Mouse (Mus musculus) embryo, embryonic 10 days (tissue): ENCODE results near the gene Slc12a1.
"Not testable (repeated sequence)": the region's sequence is repeated elsewhere in the genome, so short reads cannot be mapped to it uniquely, and the experiment has no call there.

Source experiments
- DNase-seq: peaks from one replicate; pipeline ENCODE4 v3.0.0-alpha.2; 2015; ENCODE audit warnings: low spot score

The Slc12a1 gene

GRCm38 (mm10) chr2:125152388-125152787 is at the start of gene Slc12a1:
Slc12a1 (plus strand) TSS chr2:125152505.
- no peak for DNase-seq

DNA sequence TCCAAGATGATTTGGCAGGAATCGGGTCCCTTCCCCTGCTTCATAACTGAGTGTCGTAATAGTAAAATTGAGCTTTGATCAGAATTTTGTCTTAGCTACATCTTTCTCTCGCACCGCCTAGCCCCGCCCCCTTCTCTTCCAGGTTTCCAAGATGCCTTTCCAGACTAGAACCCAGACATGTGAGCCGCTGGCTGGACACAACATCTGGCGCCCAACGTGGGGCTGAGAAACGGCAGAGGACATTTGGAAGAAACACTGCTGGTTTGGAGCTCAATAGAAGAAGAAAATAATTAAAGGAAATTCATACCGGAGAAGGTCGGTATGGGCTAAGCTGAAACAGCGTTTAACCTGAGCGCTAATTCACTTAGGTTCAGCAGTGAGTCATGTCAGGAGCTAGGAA is 47.8 kb upstream of the Slc12a1 start:
- DNase-seq, result not testable (repeated sequence)

GRCm38 (mm10) chr2:125106536-125106935 is 45.8 kb upstream of the Slc12a1 start:
- not testable (repeated sequence) for DNase-seq

- no peak for DNase-seq
Observed at GRCm38 (mm10) chr2:125119381-125120110, 32.8 kb upstream of the Slc12a1 start.

DNA sequence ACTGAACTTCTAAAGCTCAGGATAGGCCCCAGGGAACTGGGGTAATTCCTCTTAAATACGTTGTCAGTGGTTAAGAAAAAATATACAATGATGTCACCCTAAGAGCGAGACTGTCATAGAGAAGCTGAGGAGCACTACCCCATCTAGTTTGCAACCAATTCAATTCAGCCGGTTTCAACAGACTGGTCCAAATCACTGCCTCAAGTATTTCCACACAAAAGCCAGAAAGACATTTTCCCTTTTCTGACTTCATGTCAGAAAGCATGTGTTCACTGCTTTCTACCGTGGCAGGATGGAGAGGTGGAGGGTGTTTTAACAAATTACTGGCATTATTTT is 30.0 kb upstream of the Slc12a1 start:
- no peak for DNase-seq

GRCm38 (mm10) chr2:125122624-125123476 is 29.5 kb upstream of the Slc12a1 start:
- peak; percentile 36 for DNase-seq

DNA sequence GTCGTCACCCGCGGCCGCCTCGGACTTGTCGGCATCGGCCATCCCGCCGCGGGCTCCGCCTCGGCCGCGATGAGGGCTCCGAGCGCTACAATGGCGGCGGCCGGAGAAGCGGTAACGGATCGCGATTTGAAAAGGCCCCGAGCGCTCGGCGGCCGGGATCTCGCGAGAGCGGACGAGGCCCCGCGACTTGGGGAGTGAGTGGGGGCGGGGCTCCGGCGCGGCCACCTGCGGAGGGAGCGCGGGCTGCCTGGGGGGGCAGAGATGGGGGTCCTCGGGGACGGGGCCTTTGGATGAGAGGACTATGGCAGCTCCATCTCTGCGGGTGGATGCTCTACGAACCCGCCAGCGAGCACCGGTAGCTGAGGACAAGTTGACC is 28.8 kb upstream of the Slc12a1 start, which contains the start of gene Myef2:
Gene Myef2 (minus strand): TSS at position 185 of the 376 bp plus-strand sequence.
- peak; percentile 81 for DNase-seq

DNA sequence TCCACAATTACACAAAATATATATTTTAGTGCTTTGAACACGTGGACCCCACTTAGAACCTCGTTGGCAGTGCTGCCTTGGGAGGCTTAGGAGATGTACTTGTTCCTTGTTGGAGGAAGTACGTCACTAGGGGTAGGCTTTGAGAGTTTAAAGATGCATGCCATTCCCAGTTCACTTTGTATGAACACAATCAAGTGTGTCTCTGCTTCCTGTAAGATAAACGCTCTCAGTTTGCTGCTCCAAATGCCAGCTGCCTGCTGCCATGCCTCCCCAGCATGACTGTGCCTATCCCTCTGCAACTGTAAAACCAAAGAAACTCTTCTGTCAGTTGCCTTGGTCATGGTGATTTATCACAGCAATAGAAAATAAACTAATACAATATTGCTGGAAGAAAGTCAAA is 26.5 kb upstream of the Slc12a1 start:
- DNase-seq, result no peak

GRCm38 (mm10) chr2:125126792-125127191 is 25.5 kb upstream of the Slc12a1 start:
- DNase-seq, result no peak

GRCm38 (mm10) chr2:125134113-125134512 is 18.2 kb upstream of the Slc12a1 start:
- DNase-seq, result no peak

DNA sequence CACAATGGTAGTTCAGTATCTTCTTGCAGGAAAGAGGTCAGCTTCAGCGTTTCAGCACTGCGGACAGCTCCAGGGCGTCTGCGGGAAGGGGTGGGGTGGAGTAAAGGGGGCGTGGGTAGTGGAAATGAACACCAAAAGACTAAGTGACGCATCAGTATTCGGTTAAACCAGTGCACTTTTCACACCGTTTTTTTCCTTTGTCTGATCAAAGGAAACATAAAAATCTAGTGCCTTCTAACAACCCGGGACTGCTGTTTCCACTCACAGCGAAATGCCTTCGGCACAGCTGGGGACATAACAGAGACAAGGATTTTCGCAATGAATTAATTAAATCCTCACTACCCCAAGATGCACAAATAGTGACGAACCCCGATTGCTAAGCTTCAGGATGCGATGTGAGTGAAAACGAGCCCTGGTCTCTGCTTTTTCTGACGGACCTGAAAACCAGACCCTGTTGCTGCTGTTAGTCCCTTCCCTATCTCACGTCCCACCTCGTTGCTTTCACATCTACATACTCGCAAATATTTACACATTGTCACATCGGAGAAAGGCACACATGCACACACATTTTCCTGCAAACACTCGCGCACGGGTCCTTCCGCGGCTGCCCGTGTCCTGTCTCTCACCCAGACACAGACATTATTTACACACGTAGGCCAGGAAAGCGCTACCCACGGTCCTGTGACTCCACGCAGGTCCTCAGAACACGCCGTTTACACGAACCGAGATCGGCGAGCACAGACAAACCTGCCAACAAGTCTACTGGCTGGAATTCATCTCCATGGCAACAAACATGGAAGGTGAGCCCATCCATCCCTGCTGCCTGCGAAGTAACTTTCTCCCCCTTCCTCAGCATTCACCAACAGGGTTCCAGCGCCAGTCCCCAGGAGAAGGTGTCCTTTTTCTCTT is 16.1 kb upstream of the Slc12a1 start, which contains the start of gene Ctxn2:
Gene Ctxn2 (plus strand): TSS at position 790 of the 909 bp plus-strand sequence.
- DNase-seq, result peak; percentile 87

DNA sequence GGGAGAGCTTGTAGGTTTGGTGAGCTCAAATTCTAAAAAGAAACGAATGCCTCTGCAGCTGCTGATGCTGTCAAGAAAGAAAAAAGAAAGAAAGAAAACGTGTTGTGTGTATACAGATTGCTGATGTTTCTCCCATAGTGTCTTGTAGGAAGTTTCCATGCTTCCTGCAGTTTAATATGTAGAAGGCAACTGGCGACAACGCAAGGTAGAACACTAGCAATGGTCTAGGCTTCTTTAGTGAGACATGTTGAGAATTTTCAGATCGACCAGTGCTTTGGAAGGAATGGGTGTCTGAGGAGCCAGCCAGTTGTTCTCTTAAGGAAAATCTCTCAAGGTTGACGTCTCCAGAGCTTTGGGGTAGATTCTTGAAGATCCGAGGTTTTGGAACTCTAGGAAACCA is 15.5 kb upstream of the Slc12a1 start:
- no peak for DNase-seq

- no peak for DNase-seq
Observed at GRCm38 (mm10) chr2:125142336-125142735, 10.0 kb upstream of the Slc12a1 start.

GRCm38 (mm10) chr2:125154294-125154693 is 2.0 kb downstream of the Slc12a1 start:
- DNase-seq, result no peak

DNA sequence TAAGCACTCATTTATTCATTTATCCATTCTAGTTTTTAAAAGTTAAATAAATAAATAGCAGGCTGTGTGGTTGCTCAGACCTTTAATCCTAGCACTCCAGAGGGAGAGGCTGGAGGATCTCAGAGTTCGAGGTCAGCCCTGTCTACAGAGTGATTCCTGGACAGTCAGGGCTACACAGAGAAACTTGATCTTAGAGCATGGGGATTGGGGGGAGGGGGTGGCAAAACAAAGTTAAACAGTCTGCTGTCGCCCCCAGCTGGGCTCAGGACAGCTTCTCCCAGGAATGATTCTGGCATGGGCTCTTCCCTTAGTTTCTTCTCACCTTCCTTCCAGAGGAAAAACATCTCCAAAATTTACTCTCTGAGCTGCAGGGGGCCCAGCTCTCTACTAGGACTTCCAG is 3.2 kb downstream of the Slc12a1 start:
- peak; percentile 58 for DNase-seq

DNA sequence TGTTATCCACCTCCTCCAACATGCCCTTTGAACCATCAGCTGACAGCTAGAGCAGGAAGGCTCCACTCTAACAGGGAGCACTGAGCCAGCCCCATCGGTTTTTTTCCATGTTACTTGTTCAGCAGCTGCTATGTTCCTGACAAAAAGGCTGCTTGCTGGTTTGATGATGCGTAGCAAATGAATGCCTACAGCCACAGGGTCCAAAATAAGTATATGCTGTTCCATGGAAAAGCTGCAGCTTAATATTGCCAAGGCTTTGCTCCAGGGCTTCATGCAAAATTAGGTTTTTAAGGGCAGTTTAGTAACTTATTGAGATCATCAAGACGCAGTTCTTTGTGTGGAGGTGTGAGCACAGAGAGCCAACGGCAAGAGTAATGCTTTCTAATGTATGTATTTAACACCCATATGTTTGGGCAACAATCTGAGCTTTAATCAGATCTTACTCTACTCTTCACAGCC is 9.7 kb downstream of the Slc12a1 start:
- no peak for DNase-seq

- DNase-seq, result no peak
Observed at GRCm38 (mm10) chr2:125178225-125178798, 26.0 kb downstream of the Slc12a1 start.

DNA sequence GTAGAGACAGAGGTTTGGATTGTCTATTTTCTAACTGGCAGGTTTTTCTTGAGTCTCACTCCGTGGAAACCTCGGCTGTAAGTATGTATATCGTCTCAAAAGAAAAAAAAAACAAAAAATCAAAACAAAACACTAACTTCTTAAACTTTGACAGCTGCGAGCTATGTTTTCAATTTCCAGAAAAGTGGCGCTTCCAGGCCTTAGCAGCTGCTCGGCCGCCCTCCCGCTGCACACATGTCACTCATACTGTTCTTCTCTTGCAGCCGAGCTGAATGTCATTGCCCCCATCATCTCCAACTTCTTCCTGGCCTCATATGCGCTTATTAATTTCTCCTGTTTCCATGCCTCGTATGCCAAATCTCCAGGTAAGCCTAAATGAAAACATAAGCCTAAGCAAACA is 35.6 kb downstream of the Slc12a1 start:
- DNase-seq, result no peak

GRCm38 (mm10) chr2:125189197-125189596 is 36.9 kb downstream of the Slc12a1 start:
- DNase-seq, result peak; percentile 79

DNA sequence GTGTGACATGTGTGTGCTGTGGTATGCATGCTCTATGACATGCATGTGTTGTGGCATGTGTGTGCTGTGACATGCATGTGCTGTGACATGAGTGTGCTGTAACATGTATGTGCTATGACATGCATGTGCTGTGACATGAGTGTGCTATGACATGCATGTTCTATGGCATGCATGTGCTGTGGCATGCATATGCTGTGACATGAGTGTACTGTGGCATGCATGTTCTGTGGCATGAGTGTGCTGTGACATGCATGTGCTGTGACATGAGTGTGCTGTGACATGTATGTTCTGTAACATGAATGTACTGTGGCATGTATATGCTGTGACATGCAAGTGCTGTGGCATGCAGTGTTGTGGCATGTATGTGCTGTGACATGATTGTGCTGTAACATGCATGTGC is 40.6 kb downstream of the Slc12a1 start:
- no peak for DNase-seq

DNA sequence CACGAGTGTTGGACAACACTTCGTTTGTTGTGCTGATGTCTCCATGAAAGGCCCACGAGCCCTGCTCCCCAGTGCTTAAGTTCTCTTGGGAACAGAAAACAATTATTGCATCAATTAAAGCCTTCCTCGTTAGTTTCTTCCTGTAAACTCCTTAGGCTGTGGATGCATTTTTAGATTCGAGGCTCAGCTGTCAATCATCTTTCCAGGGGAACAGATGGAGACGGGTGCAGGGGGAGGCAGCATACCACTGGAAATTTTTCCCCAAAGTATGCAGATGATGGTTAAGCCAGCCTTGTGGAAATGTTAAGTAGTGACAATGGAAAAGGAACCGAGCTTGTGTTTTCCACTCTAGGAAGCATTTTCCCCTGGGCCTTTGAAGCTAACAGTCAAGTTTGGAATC is 44.5 kb downstream of the Slc12a1 start:
- no peak for DNase-seq
